Mouse (Mus musculus) heart, embryonic 16.5 days (tissue): Measurements from ENCODE around the gene Avil. TPM values are rescaled to one million over a fixed set of nuclear protein-coding genes. Genes with fewer than 3 reads are reported as not detected.

ENCODE experiments used
- ATAC-seq: fragments of 200-750 bp; cut with Nextera tagmentation; replicated peaks from 2 replicates; pipeline ENCODE4 v1.8.0; 2017; ENCODE audit warnings: moderate number of reproducible peaks; ENCODE audit not compliant: insufficient read depth, low FRiP score; ENCODE audit errors: extremely low read depth
- H3K27ac ChIP-seq: fragments of 300-500 bp; sonication (generic); 2 replicates; pipeline ENCODE4 v1.5.1; 2014; ENCODE audit warnings: mild to moderate bottlenecking, low read length, control low read depth, moderate library complexity
- H3K27me3 ChIP-seq: fragments of 300-500 bp; sonication (generic); 2 replicates; pipeline ENCODE4 v1.6.1; 2014; ENCODE audit warnings: low read length, mixed read lengths; ENCODE audit not compliant: control insufficient read depth, insufficient read depth
- H3K36me3 ChIP-seq: fragments of 300-500 bp; sonication (generic); 2 replicates; pipeline ENCODE4 v1.6.1; 2014; ENCODE audit not compliant: control insufficient read depth, insufficient read depth
- H3K4me1 ChIP-seq: fragments of 300-500 bp; sonication (generic); 2 replicates; pipeline ENCODE4 v1.6.1; 2014; ENCODE audit warnings: low read length, mixed read lengths; ENCODE audit not compliant: control insufficient read depth, insufficient read depth
- H3K4me2 ChIP-seq: fragments of 300-500 bp; sonication (generic); 2 replicates; pipeline ENCODE4 v1.6.1; 2014; ENCODE audit warnings: low read depth, mild to moderate bottlenecking, control low read depth, low read length
- H3K4me3 ChIP-seq: fragments of 300-500 bp; sonication (generic); 2 replicates; pipeline ENCODE4 v1.5.1; 2014; ENCODE audit warnings: mild to moderate bottlenecking, control low read depth, low read length
- H3K9ac ChIP-seq: fragments of 300-500 bp; sonication (generic); 2 replicates; pipeline ENCODE4 v1.6.1; 2014; ENCODE audit warnings: low read length, control low read depth
- H3K9me3 ChIP-seq: fragments of 300-500 bp; sonication (generic); replicated peaks from 2 replicates; pipeline ENCODE4 v1.6.1; 2016; ENCODE audit warnings: low read length; ENCODE audit not compliant: control insufficient read depth
- WGBS: fragments of 180-500 bp; shearing (Covaris S2); extraction: QIAGEN DNeasy Blood & Tissue Kit; methylation state at CpG from one replicate; pipeline ENCODE4 v1.1.7; 2014; 5-methylcytosine and 5-hydroxymethylcytosine counted together
- polyA plus RNA-seq: library from polyadenylated mRNA; unstranded; fragments of >200 nt; fragmentation: Nextera tagmentation; extraction: Ambion mirVana; gene quantifications from 2 replicates; pipeline ENCODE4 v1.2.1, GENCODE M21; 2015

The Avil gene
- polyA plus RNA-seq = 0.27 and 0.84 TPM in 2 replicates

DNA sequence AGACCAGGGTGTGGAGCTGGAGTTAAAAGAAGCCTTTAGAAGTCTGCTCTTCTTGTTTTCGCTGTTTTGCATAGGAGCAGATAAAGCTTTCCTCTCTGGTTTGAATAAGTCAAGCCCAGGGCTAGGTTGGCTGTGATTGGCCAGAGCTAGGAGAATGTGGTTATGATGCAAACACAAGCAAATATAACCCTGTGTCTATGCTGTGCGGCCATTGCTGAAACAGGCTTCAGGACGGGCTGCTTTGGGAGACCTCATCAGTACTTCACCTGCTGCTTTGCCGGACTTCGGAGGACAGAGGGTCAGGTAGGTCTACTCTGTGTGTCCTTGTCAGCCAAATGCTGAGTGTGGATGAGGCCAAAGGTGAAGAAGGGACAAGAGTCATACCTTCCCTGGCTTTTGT is at the start of gene Avil:
Gene Avil, plus strand, starts transcription at position 181 of the 400 bp plus-strand sequence.
- Histone ChIP-seq H3K9me3 (no peaks in the 10 kb centered on the region), H3K4me3 (no peak within 1 kb of the TSS), H3K4me1 (no peaks in the 10 kb centered on the region), H3K27me3 (no peaks in the 10 kb centered on the region), H3K36me3 (peaks cover 21% of the 10 kb centered on the region), H3K4me2 (no peak within 1 kb of the TSS), H3K9ac (no peak within 1 kb of the TSS), H3K27ac (no peak within 1 kb of the TSS)
- ATAC-seq = no peak
- 86% methylated on average over 5 of the region's 5 CpGs for WGBS

DNA sequence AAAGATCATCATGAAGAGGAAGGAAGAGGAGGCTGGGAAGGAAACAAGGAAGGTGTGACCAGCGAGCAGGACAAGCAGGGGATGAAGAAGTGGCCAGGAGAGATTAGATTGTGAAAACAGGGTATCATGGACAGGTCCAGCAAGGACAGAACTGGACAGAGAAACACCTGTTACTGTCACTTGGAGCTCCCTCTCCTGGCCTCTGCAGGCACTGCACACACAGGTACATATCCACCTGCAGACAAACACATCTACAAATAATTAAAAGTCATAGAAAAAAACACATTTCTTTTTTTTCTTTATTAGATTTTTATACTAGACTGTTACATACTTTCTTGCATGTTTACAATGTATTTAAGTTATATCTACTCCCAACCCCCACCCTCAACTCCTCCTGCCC is 48.1 kb upstream of the Avil start:
- no peak overlapping the region for H3K9ac ChIP-seq
- peaks cover 3% of the 10 kb centered on the region for H3K9me3 ChIP-seq
- no peak for ATAC-seq
- H3K4me1 ChIP-seq = peaks cover 50% of the 10 kb centered on the region
- no peak overlapping the region for H3K4me3 ChIP-seq
- no peaks in the 10 kb centered on the region for H3K36me3 ChIP-seq
- H3K27ac ChIP-seq = no peak overlapping the region
- WGBS = 87% methylated on average over 1 of the region's 1 CpGs
- H3K4me2 ChIP-seq = no peak overlapping the region
- H3K27me3 ChIP-seq = no peaks in the 10 kb centered on the region

DNA sequence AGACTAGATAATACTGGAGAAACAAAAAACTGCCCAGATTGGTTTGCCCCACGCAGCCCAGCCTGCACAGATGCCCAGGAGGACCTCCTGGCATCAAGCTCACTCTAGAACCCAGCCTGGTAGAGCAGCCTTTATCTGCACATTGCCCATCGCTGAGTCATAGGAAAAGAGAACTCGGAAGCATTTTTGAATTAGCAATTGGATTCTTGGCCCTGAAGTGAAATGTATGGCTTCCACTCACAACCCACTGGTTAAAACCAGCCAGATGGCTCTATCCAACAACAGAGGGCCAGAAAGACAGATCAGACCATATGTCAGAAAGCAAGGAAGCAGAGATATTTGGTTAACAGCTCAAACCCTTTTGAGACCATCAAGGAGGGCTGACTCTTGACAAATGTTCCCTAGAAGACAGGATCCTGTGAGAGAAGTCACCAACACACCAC is 47.5 kb upstream of the Avil start:
- H3K27me3 ChIP-seq = no peaks in the 10 kb centered on the region
- H3K4me1 ChIP-seq = peaks cover 56% of the 10 kb centered on the region
- no peaks in the 10 kb centered on the region for H3K36me3 ChIP-seq
- no peak overlapping the region for H3K4me2 ChIP-seq
- no peak for ATAC-seq
- no peak overlapping the region for H3K9ac ChIP-seq
- peak overlapping the region; percentile 55; the same call in 1 of the 2 replicates for H3K27ac ChIP-seq
- H3K4me3 ChIP-seq = no peak overlapping the region
- 65% methylated on average over 3 of the region's 3 CpGs for WGBS
- H3K9me3 ChIP-seq = peaks cover 3% of the 10 kb centered on the region

- no peaks in the 10 kb centered on the region for H3K27me3 ChIP-seq
- 17% methylated on average over 15 of the region's 15 CpGs for WGBS
- H3K9ac ChIP-seq = peak overlapping the region; percentile 50
- H3K4me1 ChIP-seq = peaks cover 36% of the 10 kb centered on the region
- no peak overlapping the region for H3K4me3 ChIP-seq
- no peak for ATAC-seq
- peak overlapping the region; percentile 21 for H3K4me2 ChIP-seq
- no peaks in the 10 kb centered on the region for H3K36me3 ChIP-seq
- peaks cover 3% of the 10 kb centered on the region for H3K9me3 ChIP-seq
- peak overlapping the region; percentile 80 for H3K27ac ChIP-seq
Measured at GRCm38 (mm10) chr10:126956692-126957358, 43.7 kb upstream of the Avil start.

DNA sequence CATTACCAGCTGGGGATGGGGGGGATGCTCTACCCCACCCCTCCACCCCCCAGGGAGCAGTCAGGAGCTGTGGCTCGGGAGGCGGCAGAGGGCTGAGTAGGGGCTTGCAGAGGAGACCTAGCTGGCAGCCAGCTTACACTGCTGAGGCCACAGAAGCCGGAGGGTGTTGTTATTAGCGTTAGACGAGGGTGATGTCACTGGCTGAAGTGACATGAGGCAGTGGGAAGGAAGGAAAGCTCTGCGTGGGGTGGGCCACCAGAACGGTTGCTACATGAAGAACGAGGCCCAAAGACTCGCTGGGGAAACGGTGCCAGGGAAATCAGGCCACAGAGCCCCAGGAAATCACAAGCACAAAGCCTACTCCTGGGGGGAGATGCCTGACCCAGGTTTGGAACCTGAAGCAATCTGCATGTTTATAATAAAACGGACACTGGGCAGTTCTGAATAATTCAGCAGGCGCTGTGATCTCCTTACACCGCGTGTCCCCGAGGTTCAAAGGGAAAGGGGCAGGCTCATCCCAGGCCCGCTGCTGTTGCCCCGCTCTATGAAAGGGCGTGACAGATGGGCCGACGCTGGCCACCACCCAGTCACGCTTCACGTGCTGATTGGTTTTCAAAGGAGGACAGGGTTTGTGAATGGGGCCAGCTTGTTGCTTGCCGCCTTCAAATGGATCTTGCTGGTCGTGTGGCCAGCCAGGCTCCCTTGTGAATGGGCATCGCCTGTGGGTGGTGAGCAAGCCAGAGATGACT is 43.0 kb upstream of the Avil start:
- ATAC-seq = peak; percentile 39
- 5% methylated on average over 25 of the region's 25 CpGs for WGBS
- H3K9me3 ChIP-seq = no peaks in the 10 kb centered on the region

GRCm38 (mm10) chr10:126960496-126960895 is 40.0 kb upstream of the Avil start:
- Histone ChIP-seq H3K4me2 (no peak overlapping the region), H3K9ac (no peak overlapping the region), H3K9me3 (no peaks in the 10 kb centered on the region), H3K36me3 (no peaks in the 10 kb centered on the region), H3K4me1 (peaks cover 36% of the 10 kb centered on the region), H3K27ac (no peak overlapping the region), H3K4me3 (no peak overlapping the region), H3K27me3 (no peaks in the 10 kb centered on the region)
- no peak for ATAC-seq
- WGBS = 72% methylated on average over 8 of the region's 8 CpGs

More for the DNA sequence above, 43.0 kb upstream of the Avil start:
- no peaks in the 10 kb centered on the region for H3K27me3 ChIP-seq
- H3K27ac ChIP-seq = peak overlapping the region; percentile 80
- no peak overlapping the region for H3K4me3 ChIP-seq
- H3K36me3 ChIP-seq = no peaks in the 10 kb centered on the region
- H3K9ac ChIP-seq = peak overlapping the region; percentile 50
- H3K4me1 ChIP-seq = peaks cover 41% of the 10 kb centered on the region
- H3K4me2 ChIP-seq = peak overlapping the region; percentile 21

- H3K9ac ChIP-seq = 0 out of 2 replicates have a peak overlapping the region, but pooled peaks have one; percentile 18
- WGBS = 75% methylated on average over 10 of the region's 10 CpGs
- no peak for ATAC-seq
Measured at GRCm38 (mm10) chr10:126961757-126962156, 38.8 kb upstream of the Avil start.

DNA sequence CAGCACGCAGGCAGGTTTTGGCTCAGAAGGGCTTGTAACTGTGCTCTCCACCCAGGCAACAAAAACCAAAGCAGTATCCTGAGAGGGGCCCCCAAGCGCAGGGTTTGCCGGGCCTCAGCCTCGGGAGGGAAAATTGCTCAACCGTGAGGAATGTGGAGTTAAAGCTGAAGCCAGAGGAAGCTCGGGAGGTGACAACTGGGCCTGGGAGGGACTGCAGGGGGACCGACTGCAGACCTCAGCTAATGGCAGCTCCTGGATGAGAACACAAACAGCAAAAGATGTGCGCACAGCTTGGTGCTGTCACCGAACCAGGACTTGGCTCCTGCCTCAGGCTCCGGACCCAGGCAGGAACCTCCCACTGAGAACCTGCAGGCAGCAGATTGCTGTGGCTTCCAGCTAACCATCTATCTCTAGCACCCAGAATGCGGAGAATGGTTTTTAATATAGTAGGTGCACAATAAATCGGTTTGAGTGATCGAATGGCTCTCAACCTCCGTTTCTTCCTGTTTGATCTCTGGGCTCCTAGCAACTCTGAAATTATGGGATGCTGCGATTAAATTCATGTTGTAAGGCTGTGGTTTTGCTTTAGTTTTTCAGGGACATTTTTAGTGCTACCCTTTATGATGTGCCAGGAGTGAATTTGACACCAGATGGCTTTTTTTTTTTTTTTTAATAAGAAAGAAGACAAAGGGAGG is 38.1 kb upstream of the Avil start:
- peak; percentile 53 for ATAC-seq
- Histone ChIP-seq H3K27ac (peak overlapping the region; percentile 81), H3K4me1 (peaks cover 20% of the 10 kb centered on the region), H3K9me3 (no peaks in the 10 kb centered on the region), H3K27me3 (no peaks in the 10 kb centered on the region), H3K9ac (peak overlapping the region; percentile 18; the same call in 1 of the 2 replicates), H3K36me3 (no peaks in the 10 kb centered on the region), H3K4me2 (peak overlapping the region; percentile 21; the same call in 1 of the 2 replicates), H3K4me3 (no peak overlapping the region)
- WGBS = 27% methylated on average over 15 of the region's 15 CpGs

More at GRCm38 (mm10) chr10:126961757-126962156, 38.8 kb upstream of the Avil start:
- Histone ChIP-seq H3K36me3 (no peaks in the 10 kb centered on the region), H3K4me1 (peaks cover 27% of the 10 kb centered on the region), H3K4me2 (no peak overlapping the region), H3K4me3 (no peak overlapping the region), H3K9me3 (no peaks in the 10 kb centered on the region), H3K27me3 (no peaks in the 10 kb centered on the region), H3K27ac (peak overlapping the region; percentile 81)
